Mouse (Mus musculus) forebrain, postnatal 0 days (tissue): Measurements from ENCODE around the gene Bbx. TPM values are rescaled to one million over a fixed set of nuclear protein-coding genes. Genes with fewer than 3 reads are reported as not detected.

ENCODE experiments used
- ATAC-seq: fragments of 200-750 bp; cut with Nextera tagmentation; 2 replicates; pipeline ENCODE4 v1.8.0; 2017; ENCODE audit warnings: mild to moderate bottlenecking, moderate library complexity
- DNase-seq: peaks from one replicate; pipeline ENCODE4 v3.0.0-alpha.2; 2015
- H3K27ac ChIP-seq: fragments of 300-500 bp; sonication (generic); 2 replicates; pipeline ENCODE4 v1.5.1; 2014; ENCODE audit warnings: low read depth, mild to moderate bottlenecking, antibody characterized with exemption, low read length, moderate library complexity, mixed read lengths
- H3K27me3 ChIP-seq: fragments of 300-500 bp; sonication (generic); 2 replicates; pipeline ENCODE4 v1.6.1; 2014; ENCODE audit warnings: mild to moderate bottlenecking, low read length, mixed read lengths; ENCODE audit not compliant: insufficient read depth
- H3K36me3 ChIP-seq: fragments of 300-500 bp; sonication (generic); 2 replicates; pipeline ENCODE4 v1.6.1; 2014; ENCODE audit warnings: mild to moderate bottlenecking, moderate library complexity; ENCODE audit not compliant: insufficient read depth
- H3K4me1 ChIP-seq: fragments of 300-500 bp; sonication (generic); 2 replicates; pipeline ENCODE4 v1.6.1; 2014; ENCODE audit warnings: antibody characterized with exemption; ENCODE audit not compliant: insufficient read depth
- H3K4me2 ChIP-seq: fragments of 300-500 bp; sonication (generic); 2 replicates; pipeline ENCODE4 v1.6.1; 2014; ENCODE audit warnings: low read depth, mild to moderate bottlenecking, moderate library complexity
- H3K4me3 ChIP-seq: fragments of 300-500 bp; sonication (generic); 2 replicates; pipeline ENCODE4 v1.5.1; 2014; ENCODE audit warnings: low read depth, low read length, mixed read lengths
- H3K9ac ChIP-seq: fragments of 300-500 bp; sonication (generic); 2 replicates; pipeline ENCODE4 v1.6.1; 2014; ENCODE audit warnings: mild to moderate bottlenecking
- H3K9me3 ChIP-seq: fragments of 300-500 bp; sonication (generic); 2 replicates; pipeline ENCODE4 v1.6.1; 2016; ENCODE audit warnings: low read length
- CTCF ChIP-seq: sonication (generic); IDR thresholded peaks from 2 replicates; pipeline ENCODE4 v1.5.1; 2016; ENCODE audit warnings: antibody characterized with exemption, control low read depth, low read depth
- WGBS: fragments of 180-500 bp; shearing (Covaris S2); extraction: QIAGEN DNeasy Blood & Tissue Kit; methylation state at CpG from one replicate; pipeline ENCODE4 v1.1.7; 2014; 5-methylcytosine and 5-hydroxymethylcytosine counted together
- polyA plus RNA-seq: library from polyadenylated mRNA; unstranded; fragments of >200 nt; fragmentation: Nextera tagmentation; extraction: Ambion mirVana; gene quantifications from 2 replicates; pipeline ENCODE4 v1.2.1, GENCODE M21; 2015
- total RNA-seq: library from RNA; depleted of rRNA; stranded (reverse); fragments of >200 nt; gene quantifications from 2 replicates; pipeline ENCODE4 v1.2.3, GENCODE M21; 2014

Bbx gene
- total and polyA plus RNA-seq, 2 experiments from 2014 or later: 11.9 to 13.2 TPM

GRCm38 (mm10) chr16:50200214-50200613 is 232.0 kb downstream of the Bbx start:
- no peaks in the 10 kb centered on the region for H3K9me3 ChIP-seq
- no peak overlapping the region for H3K27ac ChIP-seq
- H3K4me1 ChIP-seq: no peaks in the 10 kb centered on the region
- no peak overlapping the region for H3K4me3 ChIP-seq
- H3K36me3 ChIP-seq: peaks cover 6% of the 10 kb centered on the region; the same call in 1 of the 2 replicates
- ATAC-seq (no peak), DNase-seq (no peak)
- TF ChIP-seq CTCF: no peak
- WGBS: 93% methylated on average over 15 of the region's 15 CpGs
- no peak overlapping the region for H3K4me2 ChIP-seq
- H3K27me3 ChIP-seq: no peaks in the 10 kb centered on the region
- no peak overlapping the region for H3K9ac ChIP-seq

- ATAC-seq (peak; percentile 83), DNase-seq (peak; percentile 64)
- no peaks in the 10 kb centered on the region for H3K4me1 ChIP-seq
Observed at GRCm38 (mm10) chr16:50196118-50196517, 236.1 kb downstream of the Bbx start.

GRCm38 (mm10) chr16:50192626-50193025 is 239.6 kb downstream of the Bbx start:
- H3K27me3 ChIP-seq: no peaks in the 10 kb centered on the region
- DNase-seq (no peak), ATAC-seq (no peak)
- no peaks in the 10 kb centered on the region for H3K36me3 ChIP-seq
- no peaks in the 10 kb centered on the region for H3K4me1 ChIP-seq
- 97% methylated on average over 1 of the region's 1 CpGs for WGBS
- no peak overlapping the region for H3K9ac ChIP-seq
- no peak overlapping the region for H3K4me3 ChIP-seq
- no peak overlapping the region for H3K4me2 ChIP-seq
- TF ChIP-seq CTCF: no peak
- no peak overlapping the region for H3K27ac ChIP-seq
- no peaks in the 10 kb centered on the region for H3K9me3 ChIP-seq

More at GRCm38 (mm10) chr16:50196118-50196517, 236.1 kb downstream of the Bbx start:
- Histone ChIP-seq H3K9ac (no peak overlapping the region), H3K4me3 (no peak overlapping the region), H3K27ac (no peak overlapping the region), H3K9me3 (no peaks in the 10 kb centered on the region), H3K36me3 (peaks cover 6% of the 10 kb centered on the region; the same call in 1 of the 2 replicates), H3K27me3 (no peaks in the 10 kb centered on the region), H3K4me2 (no peak overlapping the region)
- 21% methylated on average over 4 of the region's 4 CpGs for WGBS
- no peak for TF ChIP-seq CTCF

GRCm38 (mm10) chr16:50189108-50189507 is 243.1 kb downstream of the Bbx start:
- H3K9me3 ChIP-seq: no peaks in the 10 kb centered on the region
- DNase-seq: no peak
- H3K4me2 ChIP-seq: no peak overlapping the region
- no peak for ATAC-seq
- no peak for TF ChIP-seq CTCF
- H3K27ac ChIP-seq: no peak overlapping the region
- no peaks in the 10 kb centered on the region for H3K36me3 ChIP-seq
- H3K4me1 ChIP-seq: no peaks in the 10 kb centered on the region
- 53% methylated on average over 6 of the region's 6 CpGs for WGBS
- H3K9ac ChIP-seq: no peak overlapping the region
- H3K27me3 ChIP-seq: no peaks in the 10 kb centered on the region
- no peak overlapping the region for H3K4me3 ChIP-seq

GRCm38 (mm10) chr16:50186604-50187003 is 245.6 kb downstream of the Bbx start:
- H3K4me3 ChIP-seq: no peak overlapping the region
- WGBS: 87% methylated on average over 6 of the region's 6 CpGs
- H3K36me3 ChIP-seq: no peaks in the 10 kb centered on the region
- H3K9ac ChIP-seq: no peak overlapping the region
- H3K27ac ChIP-seq: no peak overlapping the region
- TF ChIP-seq CTCF: no peak
- no peaks in the 10 kb centered on the region for H3K4me1 ChIP-seq
- DNase-seq (no peak), ATAC-seq (no peak)
- H3K27me3 ChIP-seq: no peaks in the 10 kb centered on the region
- H3K9me3 ChIP-seq: no peaks in the 10 kb centered on the region
- no peak overlapping the region for H3K4me2 ChIP-seq

GRCm38 (mm10) chr16:50185041-50185440 is 247.1 kb downstream of the Bbx start:
- TF ChIP-seq CTCF: no peak
- DNase-seq: no peak

GRCm38 (mm10) chr16:50182988-50183387 is 249.2 kb downstream of the Bbx start:
- Histone ChIP-seq H3K4me1 (no peaks in the 10 kb centered on the region), H3K9ac (no peak overlapping the region), H3K36me3 (no peaks in the 10 kb centered on the region), H3K4me2 (no peak overlapping the region), H3K4me3 (no peak overlapping the region), H3K27me3 (no peaks in the 10 kb centered on the region), H3K9me3 (no peaks in the 10 kb centered on the region), H3K27ac (no peak overlapping the region)
- ATAC-seq: no peak; the same call in 1 of the 2 replicates
- TF ChIP-seq CTCF: no peak
- no peak for DNase-seq
- 66% methylated on average over 8 of the region's 8 CpGs for whole genome bisulfite sequencing

More at GRCm38 (mm10) chr16:50185041-50185440, 247.1 kb downstream of the Bbx start:
- Histone ChIP-seq H3K9ac (no peak overlapping the region), H3K27me3 (no peaks in the 10 kb centered on the region), H3K27ac (no peak overlapping the region), H3K4me3 (no peak overlapping the region), H3K4me1 (no peaks in the 10 kb centered on the region), H3K9me3 (no peaks in the 10 kb centered on the region), H3K4me2 (no peak overlapping the region), H3K36me3 (no peaks in the 10 kb centered on the region)
- WGBS: 10% methylated on average over 5 of the region's 5 CpGs
- peak; percentile 25 for ATAC-seq
